Comparison of ENCODE assay signal across 11 mouse cellular contexts in the genomic region with DNA sequence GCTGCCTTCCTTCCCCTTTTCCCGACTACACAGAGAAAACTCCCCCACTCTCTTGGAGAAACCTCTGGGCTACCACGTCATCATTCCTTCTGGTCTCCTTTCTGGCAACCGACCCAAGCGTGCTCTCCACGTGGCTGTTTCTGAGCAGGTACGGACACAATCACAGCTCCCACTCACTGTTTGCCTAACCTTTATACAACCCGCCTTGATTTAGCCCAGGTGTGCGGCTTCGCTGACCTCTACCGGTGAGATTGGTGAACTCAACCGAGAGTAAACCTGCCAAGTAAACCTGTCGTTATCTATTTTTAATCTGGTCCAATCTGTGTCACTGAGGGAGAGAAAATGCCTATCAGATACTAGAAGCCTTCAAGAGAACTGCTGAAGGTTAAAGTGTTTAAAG.
DNase-seq lines count a peak whose midpoint lies in the region; ATAC-seq lines count a peak whose summit lies in the region.
"Had no signal": no experiment of that assay in that cellular context is flagged by ENCODE, and none has a peak within 500 bp of the region (broad histone marks: within the 10 kb centered on the region; RNA-seq: fewer than 3 reads in every experiment).

No protein-coding gene starts in this region.

- H3K4me3 ChIP-seq in limb, embryonic 11.5 days (ENCODE audit: low read depth, low read length) = no peak overlapping the region
- no peak overlapping the region for H3K4me3 ChIP-seq in limb, embryonic 10.5 days
- no peak overlapping the region for H3K4me3 ChIP-seq in embryonic facial prominence, embryonic 14.5 days (ENCODE audit: low read depth, low read length)
- H3K4me3 ChIP-seq in forebrain, embryonic 11.5 days (ENCODE audit: low read depth, low read length) = no peak overlapping the region
- H3K4me3 ChIP-seq: embryonic facial prominence, embryonic 12.5 days had no signal

- ATAC-seq in limb, embryonic 11.5 days (ENCODE audit: insufficient number of reproducible peaks, low FRiP score, low TSS enrichment, low read depth) = 0 out of 2 replicates have a peak, but pooled peaks have one; percentile 62
- 0 out of 2 replicates have a peak, but pooled peaks have one; percentile 37 for ATAC-seq in embryonic facial prominence, embryonic 14.5 days (ENCODE audit: low read depth)
- no peak for ATAC-seq in forebrain, embryonic 11.5 days (replicated peaks; ENCODE audit: low FRiP score)
- ATAC-seq in erythroid progenitor cell, adult 5-6 weeks (replicated peaks; ENCODE audit: low FRiP score, poor library complexity, severe bottlenecking) = no peak

- 26% methylated on average over 12 of the region's 12 CpGs for WGBS in limb, embryonic 11.5 days
- WGBS in limb, embryonic 10.5 days = 27% methylated on average over 12 of the region's 12 CpGs
- 25% methylated on average over 12 of the region's 12 CpGs for WGBS in embryonic facial prominence, embryonic 14.5 days
- WGBS in forebrain, embryonic 11.5 days = 26% methylated on average over 12 of the region's 12 CpGs

- no peak overlapping the region for H3K4me2 ChIP-seq in limb, embryonic 11.5 days (ENCODE audit: low read depth, severe bottlenecking)
- H3K4me2 ChIP-seq in embryonic facial prominence, embryonic 14.5 days (ENCODE audit: low read depth, low read length) = no peak overlapping the region
- H3K4me2 ChIP-seq in forebrain, embryonic 11.5 days (ENCODE audit: low read depth, low read length, severe bottlenecking) = no peak overlapping the region
- H3K4me2 ChIP-seq: embryonic facial prominence, embryonic 12.5 days had no signal

- no peak overlapping the region for H3K27ac ChIP-seq in limb, embryonic 11.5 days (replicated peaks; ENCODE audit: low read depth, low read length)
- no peak overlapping the region for H3K27ac ChIP-seq in limb, embryonic 10.5 days
- H3K27ac ChIP-seq in embryonic facial prominence, embryonic 14.5 days (replicated peaks; ENCODE audit: low read depth, low read length) = no peak overlapping the region
- no peak overlapping the region for H3K27ac ChIP-seq in forebrain, embryonic 11.5 days (ENCODE audit: low read depth, low read length)
- H3K27ac ChIP-seq: embryonic facial prominence, embryonic 12.5 days had no signal

- no peaks in the 10 kb centered on the region for H3K4me1 ChIP-seq in limb, embryonic 11.5 days (ENCODE audit: control insufficient read depth, insufficient read depth, low read length)
- no peaks in the 10 kb centered on the region for H3K4me1 ChIP-seq in limb, embryonic 10.5 days
- H3K4me1 ChIP-seq in embryonic facial prominence, embryonic 14.5 days (ENCODE audit: control insufficient read depth, insufficient read depth, low read length) = no peaks in the 10 kb centered on the region
- no peaks in the 10 kb centered on the region for H3K4me1 ChIP-seq in forebrain, embryonic 11.5 days (replicated peaks; ENCODE audit: control insufficient read depth, insufficient read depth, low read length)
- H3K4me1 ChIP-seq: embryonic facial prominence, embryonic 12.5 days had no signal

- H3K9ac ChIP-seq in limb, embryonic 11.5 days (ENCODE audit: low read length) = no peak overlapping the region
- no peak overlapping the region for H3K9ac ChIP-seq in embryonic facial prominence, embryonic 14.5 days (ENCODE audit: low read depth, low read length)
- H3K9ac ChIP-seq in forebrain, embryonic 11.5 days (ENCODE audit: low read length) = no peak overlapping the region
- H3K9ac ChIP-seq: embryonic facial prominence, embryonic 12.5 days had no signal

- H3K9me3 ChIP-seq in limb, embryonic 11.5 days (ENCODE audit: control insufficient read depth, low read length) = no peaks in the 10 kb centered on the region
- no peaks in the 10 kb centered on the region for H3K9me3 ChIP-seq in limb, embryonic 10.5 days (replicated peaks)
- H3K9me3 ChIP-seq in embryonic facial prominence, embryonic 14.5 days (ENCODE audit: control insufficient read depth, low read length) = no peaks in the 10 kb centered on the region
- H3K9me3 ChIP-seq in forebrain, embryonic 11.5 days (ENCODE audit: control insufficient read depth, low read length) = no peaks in the 10 kb centered on the region
- H3K9me3 ChIP-seq: embryonic facial prominence, embryonic 12.5 days had no signal

- H3K36me3 ChIP-seq in limb, embryonic 11.5 days (ENCODE audit: control insufficient read depth, insufficient read depth, low read length) = no peaks in the 10 kb centered on the region
- no peaks in the 10 kb centered on the region for H3K36me3 ChIP-seq in limb, embryonic 10.5 days
- no peaks in the 10 kb centered on the region for H3K36me3 ChIP-seq in embryonic facial prominence, embryonic 14.5 days (ENCODE audit: control insufficient read depth, insufficient read depth, low read length)
- H3K36me3 ChIP-seq in forebrain, embryonic 11.5 days (ENCODE audit: control insufficient read depth, insufficient read depth, low read length) = no peaks in the 10 kb centered on the region
- H3K36me3 ChIP-seq: embryonic facial prominence, embryonic 12.5 days had no signal

- peak; percentile 40 for DNase-seq in limb, embryonic 11.5 days (ENCODE audit: low spot score)
- no peak for DNase-seq in limb, embryonic 10.5 days (ENCODE audit: low spot score)
- DNase-seq in WW6 (ENCODE audit: low read depth, low spot score) = peak; percentile 13
- peak; percentile 25 for DNase-seq in embryonic facial prominence, embryonic 14.5 days (ENCODE audit: low spot score)
- DNase-seq in kidney, postnatal 25 days = peak; percentile 5 to 35
- no peak for DNase-seq in thymus, adult 18-20 months
- DNase-seq in forebrain, embryonic 11.5 days (ENCODE audit: low spot score) = no peak
- DNase-seq: adrenal gland, postnatal 36 days; heart, adult 11 months had no signal

- H3K27me3 ChIP-seq in limb, embryonic 11.5 days (ENCODE audit: control insufficient read depth, insufficient read depth, low read length) = no peaks in the 10 kb centered on the region
- no peaks in the 10 kb centered on the region for H3K27me3 ChIP-seq in limb, embryonic 10.5 days (ENCODE audit: low read depth, poor library complexity, severe bottlenecking)
- H3K27me3 ChIP-seq in embryonic facial prominence, embryonic 14.5 days (replicated peaks; ENCODE audit: control insufficient read depth, insufficient read depth, low read length) = no peaks in the 10 kb centered on the region
- no peaks in the 10 kb centered on the region for H3K27me3 ChIP-seq in forebrain, embryonic 11.5 days (ENCODE audit: control insufficient read depth, insufficient read depth, low read length)
- H3K27me3 ChIP-seq: embryonic facial prominence, embryonic 12.5 days had no signal

Comparison
In these comparisons a context has a peak if more than half of its experiments do, and no peak if none do; other contexts are left out.
1. DNase-seq: peak in limb, embryonic 11.5 days (single experiment), WW6 (single experiment), embryonic facial prominence, embryonic 14.5 days (single experiment) and kidney, postnatal 25 days (2 of 2); none in limb, embryonic 10.5 days (single experiment), thymus, adult 18-20 months (0 of 2) and forebrain, embryonic 11.5 days (single experiment).
2. ATAC-seq: peak in limb, embryonic 11.5 days (single experiment) and embryonic facial prominence, embryonic 14.5 days (single experiment); none in forebrain, embryonic 11.5 days (single experiment) and erythroid progenitor cell, adult 5-6 weeks (single experiment).